Mouse (Mus musculus) liver, embryonic 16.5 days (tissue): ENCODE measurements at regions not wholly inside any gene's neighbourhood (a gene's known extent, or its start where the extent isn't known, plus 50 kb on each side); places are given as distances from the start of the nearest gene placed in this dataset.

ENCODE experiments used
- ATAC-seq: fragments of 200-750 bp; cut with Nextera tagmentation; 2 replicates; pipeline ENCODE4 v1.8.0; 2017; ENCODE audit warnings: low read depth, mild to moderate bottlenecking, moderate number of reproducible peaks, moderate library complexity
- H3K27ac ChIP-seq: fragments of 300-500 bp; sonication (generic); 2 replicates; pipeline ENCODE4 v1.5.1; 2014; ENCODE audit warnings: mild to moderate bottlenecking, low read length
- H3K27me3 ChIP-seq: fragments of 300-500 bp; sonication (generic); 2 replicates; pipeline ENCODE4 v1.6.1; 2014; ENCODE audit warnings: low read depth, low read length, mixed read lengths; ENCODE audit not compliant: control insufficient read depth, insufficient read depth
- H3K36me3 ChIP-seq: fragments of 300-500 bp; sonication (generic); 2 replicates; pipeline ENCODE4 v1.6.1; 2014; ENCODE audit warnings: mild to moderate bottlenecking; ENCODE audit not compliant: control insufficient read depth, insufficient read depth
- H3K4me1 ChIP-seq: fragments of 300-500 bp; sonication (generic); 2 replicates; pipeline ENCODE4 v1.6.1; 2014; ENCODE audit warnings: low read depth, low read length, mixed read lengths; ENCODE audit not compliant: control insufficient read depth
- H3K4me2 ChIP-seq: fragments of 300-500 bp; sonication (generic); 2 replicates; pipeline ENCODE4 v1.6.1; 2014; ENCODE audit warnings: low read depth, low read length, mixed read lengths
- H3K4me3 ChIP-seq: fragments of 300-500 bp; sonication (generic); 2 replicates; pipeline ENCODE4 v1.5.1; 2014; ENCODE audit warnings: low read depth, mild to moderate bottlenecking, low read length
- H3K9ac ChIP-seq: fragments of 300-500 bp; sonication (generic); 2 replicates; pipeline ENCODE4 v1.6.1; 2014; ENCODE audit warnings: low read depth, low read length
- H3K9me3 ChIP-seq: fragments of 300-500 bp; sonication (generic); replicated peaks from 2 replicates; pipeline ENCODE4 v1.6.1; 2016; ENCODE audit warnings: low read length; ENCODE audit not compliant: control insufficient read depth
- whole genome bisulfite sequencing: fragments of 180-500 bp; shearing (Covaris S2); extraction: QIAGEN DNeasy Blood & Tissue Kit; methylation state at CpG from one replicate; pipeline ENCODE4 v1.1.7; 2014; ENCODE audit not compliant: insufficient replicate concordance; 5-methylcytosine and 5-hydroxymethylcytosine counted together

DNA sequence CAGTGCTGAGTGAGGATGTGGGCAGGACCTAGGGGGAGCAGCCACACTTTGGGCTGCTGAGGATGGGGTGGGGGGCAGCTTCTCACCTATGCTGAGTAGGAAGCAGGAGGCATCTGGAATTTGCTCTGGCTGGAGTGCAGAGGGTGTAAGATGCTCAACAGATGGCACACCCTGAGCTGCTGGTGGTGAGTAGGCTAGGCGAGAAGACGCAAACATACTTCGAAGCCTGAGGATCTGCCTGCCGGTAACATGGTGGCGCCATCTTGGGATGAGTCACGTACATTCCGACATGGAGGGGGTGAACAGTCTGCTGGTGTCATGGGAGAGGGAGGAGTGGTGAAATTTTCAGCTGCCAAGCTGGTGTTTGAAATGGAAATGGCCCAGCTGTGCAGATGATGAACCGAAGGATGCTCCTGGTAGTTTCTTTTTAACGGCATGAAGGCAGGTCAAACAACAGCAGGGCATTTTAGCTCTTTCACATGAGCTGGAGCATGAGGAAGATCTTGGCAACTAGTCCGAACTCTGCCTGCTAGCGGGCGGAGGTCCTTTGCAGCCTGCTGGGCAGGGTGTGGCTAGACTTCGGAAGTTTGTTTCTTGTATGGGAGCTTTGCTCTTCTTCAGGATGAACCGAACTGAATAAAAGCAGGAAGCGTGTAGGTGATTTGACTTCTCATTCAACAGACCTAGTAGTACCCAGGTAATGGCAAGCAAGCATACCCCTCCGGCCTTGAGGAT lies 72.2 kb downstream of the Ackr3 start:
- Histone ChIP-seq H3K4me2 (peak overlapping the region; percentile 33; the same call in 1 of the 2 replicates), H3K27ac (peak overlapping the region; percentile 87; the same call in 1 of the 2 replicates), H3K9me3 (no peaks in the 10 kb centered on the region), H3K36me3 (no peaks in the 10 kb centered on the region), H3K9ac (0 out of 2 replicates have a peak overlapping the region, but pooled peaks have one; percentile 19), H3K4me3 (no peak overlapping the region; the same call in 1 of the 2 replicates), H3K27me3 (no peaks in the 10 kb centered on the region), H3K4me1 (peaks cover 27% of the 10 kb centered on the region)
- peak; percentile 25; the same call in 1 of the 2 replicates for ATAC-seq
- 82% methylated on average over 16 of the region's 16 CpGs for WGBS

DNA sequence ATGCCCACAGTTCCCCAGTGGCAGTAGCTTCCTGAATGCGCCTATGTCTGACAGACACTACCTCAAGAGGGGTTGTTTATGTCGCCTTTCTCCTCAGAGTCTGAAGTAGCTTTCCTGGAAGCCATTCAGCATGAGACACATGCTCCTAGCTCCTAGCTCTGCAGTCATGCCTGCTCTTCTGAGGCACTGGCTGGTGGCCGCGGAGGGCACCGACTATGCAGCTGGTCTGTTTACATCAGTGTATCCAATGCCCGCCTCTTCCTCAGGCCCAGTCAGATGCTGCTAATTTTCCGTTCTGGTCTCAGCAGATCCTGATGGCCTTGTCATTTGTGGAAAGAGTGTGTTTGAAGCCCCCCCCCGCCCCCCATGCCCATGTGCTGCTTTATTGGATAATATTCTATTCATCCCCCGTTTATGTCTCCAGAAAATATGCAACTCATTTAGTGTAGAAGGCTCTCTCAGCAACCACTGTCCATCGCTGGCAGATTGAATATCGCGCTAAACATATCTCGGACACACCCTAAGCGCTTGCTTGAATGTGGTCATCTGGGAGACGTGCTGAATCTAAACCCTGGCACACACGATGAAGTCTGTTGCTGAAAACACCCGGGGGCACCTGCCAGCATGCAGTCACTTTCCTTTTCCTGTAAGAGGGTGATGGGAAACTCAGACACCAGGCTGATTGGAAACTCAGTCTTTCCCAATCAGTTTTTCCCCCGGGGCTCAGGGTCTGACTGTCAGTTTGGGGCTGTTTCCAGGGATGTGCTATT lies 73.9 kb downstream of the Ackr3 start:
- Histone ChIP-seq H3K4me1 (peaks cover 26% of the 10 kb centered on the region), H3K9me3 (no peaks in the 10 kb centered on the region), H3K27ac (no peak overlapping the region), H3K36me3 (no peaks in the 10 kb centered on the region), H3K9ac (no peak overlapping the region), H3K4me3 (no peak overlapping the region), H3K4me2 (no peak overlapping the region), H3K27me3 (no peaks in the 10 kb centered on the region)
- no peak for ATAC-seq
- WGBS: 74% methylated on average over 18 of the region's 18 CpGs

DNA sequence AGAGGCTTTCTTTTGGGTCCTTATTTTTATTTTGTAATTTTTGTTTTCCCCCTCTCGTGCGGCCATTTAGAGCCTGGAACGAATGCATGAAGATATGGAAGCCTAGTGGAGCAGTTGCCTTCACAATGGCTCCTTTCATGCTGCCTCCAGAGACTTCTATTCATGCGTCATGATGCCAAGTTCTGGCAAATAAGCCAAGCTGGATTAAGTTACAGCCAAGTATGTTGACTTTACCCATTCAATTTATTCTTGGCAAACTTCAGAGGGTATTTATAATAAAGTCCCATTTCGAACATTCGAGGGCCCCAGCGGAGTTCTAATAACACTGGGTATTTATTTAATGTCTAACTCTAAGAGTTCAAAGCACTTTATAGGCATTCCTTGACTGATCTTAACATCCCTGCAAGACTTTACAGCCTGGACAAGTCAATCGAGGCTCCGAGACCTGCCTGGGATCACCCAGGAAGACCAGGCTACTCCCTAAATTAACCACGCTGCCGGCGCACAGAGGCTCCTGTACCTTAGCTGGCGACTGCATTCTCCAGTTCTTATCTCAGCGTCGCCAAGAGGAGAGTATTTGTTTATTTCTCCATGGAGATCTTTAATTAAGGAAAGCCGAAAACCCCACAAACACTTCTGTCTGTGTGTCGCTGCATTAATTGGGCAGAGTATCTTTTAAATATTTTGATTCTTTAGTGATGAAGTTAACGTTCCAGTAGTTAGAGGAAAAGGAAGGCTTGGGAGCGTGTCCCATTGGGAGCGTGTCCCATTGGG lies 75.5 kb downstream of the Ackr3 start:
- Histone ChIP-seq H3K9me3 (no peaks in the 10 kb centered on the region), H3K27me3 (no peaks in the 10 kb centered on the region), H3K4me3 (no peak overlapping the region), H3K36me3 (no peaks in the 10 kb centered on the region), H3K4me2 (no peak overlapping the region), H3K27ac (no peak overlapping the region), H3K4me1 (peaks cover 29% of the 10 kb centered on the region), H3K9ac (no peak overlapping the region)
- ATAC-seq: no peak
- 61% methylated on average over 20 of the region's 20 CpGs for WGBS

DNA sequence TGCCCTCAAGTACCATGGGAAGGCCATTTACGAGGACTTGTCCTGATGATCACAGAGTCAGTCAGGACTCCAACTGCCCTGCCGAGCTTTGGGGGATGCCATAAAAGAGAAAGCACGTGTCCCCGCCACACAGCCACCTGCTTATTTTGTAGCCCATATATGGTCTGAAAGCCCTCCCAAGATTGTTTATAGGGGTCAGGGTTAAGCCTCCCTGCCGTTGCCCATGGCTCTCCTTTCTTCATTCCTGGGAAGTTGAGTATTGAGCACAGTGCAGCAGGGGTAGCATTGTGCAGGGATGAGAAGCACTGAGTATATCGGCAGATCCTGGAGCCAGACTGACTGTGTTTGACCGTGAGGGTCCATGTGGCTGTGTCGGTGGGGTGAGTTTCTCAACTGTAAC lies 76.4 kb downstream of the Ackr3 start:
- H3K4me3 ChIP-seq: no peak overlapping the region
- no peak overlapping the region for H3K4me2 ChIP-seq
- H3K9me3 ChIP-seq: no peaks in the 10 kb centered on the region
- H3K9ac ChIP-seq: no peak overlapping the region
- ATAC-seq: no peak
- no peaks in the 10 kb centered on the region for H3K36me3 ChIP-seq
- no peak overlapping the region for H3K27ac ChIP-seq
- WGBS: 60% methylated on average over 8 of the region's 8 CpGs
- H3K4me1 ChIP-seq: peaks cover 32% of the 10 kb centered on the region
- H3K27me3 ChIP-seq: no peaks in the 10 kb centered on the region

DNA sequence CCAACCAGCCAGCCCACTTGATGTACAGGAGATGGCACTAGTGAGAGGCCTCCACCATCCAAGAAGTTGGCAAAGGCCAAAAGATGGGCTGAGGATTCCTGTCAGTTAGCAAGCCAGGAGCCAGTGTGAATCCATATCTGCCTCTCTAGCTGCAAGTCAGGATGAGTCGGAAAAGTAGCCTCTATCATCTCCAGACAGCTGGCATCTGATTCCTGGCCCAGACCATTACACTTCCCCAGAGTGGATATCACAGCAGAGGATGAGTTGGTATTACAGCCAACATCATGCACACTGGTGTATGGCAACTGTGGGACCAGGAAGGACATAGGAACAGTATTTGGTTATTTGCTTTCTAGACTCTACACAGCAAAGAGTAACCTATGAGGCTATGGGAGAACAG lies 77.5 kb downstream of the Ackr3 start:
- no peaks in the 10 kb centered on the region for H3K36me3 ChIP-seq
- peak overlapping the region; percentile 32; the same call in 1 of the 2 replicates for H3K27ac ChIP-seq
- WGBS: 44% methylated on average over 1 of the region's 1 CpGs
- H3K4me2 ChIP-seq: no peak overlapping the region
- no peaks in the 10 kb centered on the region for H3K9me3 ChIP-seq
- peak; percentile 81 for ATAC-seq
- no peak overlapping the region for H3K4me3 ChIP-seq
- H3K4me1 ChIP-seq: peaks cover 27% of the 10 kb centered on the region
- no peak overlapping the region for H3K9ac ChIP-seq
- H3K27me3 ChIP-seq: no peaks in the 10 kb centered on the region

DNA sequence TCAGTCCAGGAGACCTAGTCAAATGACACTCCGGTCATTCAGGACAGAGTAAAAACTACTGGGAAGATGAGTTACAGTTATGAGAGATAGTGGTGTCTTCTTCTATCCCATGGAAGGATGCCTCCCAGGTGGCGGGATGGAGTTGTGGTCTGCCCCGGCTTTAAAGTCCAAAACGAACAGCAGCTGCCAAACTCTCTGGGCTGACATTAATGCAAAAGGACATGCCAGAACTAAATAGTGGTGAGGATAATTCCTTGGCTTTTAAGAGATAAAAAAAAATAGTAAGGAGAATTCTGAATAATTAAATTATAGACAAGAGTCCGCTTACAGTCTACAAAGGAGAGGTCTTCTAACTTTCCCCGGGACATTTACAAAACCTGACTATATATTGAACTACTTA lies 78.2 kb downstream of the Ackr3 start:
- Histone ChIP-seq H3K4me2 (no peak overlapping the region), H3K27me3 (no peaks in the 10 kb centered on the region), H3K4me1 (peaks cover 25% of the 10 kb centered on the region), H3K27ac (no peak overlapping the region), H3K4me3 (no peak overlapping the region), H3K36me3 (no peaks in the 10 kb centered on the region), H3K9me3 (no peaks in the 10 kb centered on the region), H3K9ac (no peak overlapping the region)
- no peak for ATAC-seq
- WGBS: 79% methylated on average over 6 of the region's 6 CpGs

DNA sequence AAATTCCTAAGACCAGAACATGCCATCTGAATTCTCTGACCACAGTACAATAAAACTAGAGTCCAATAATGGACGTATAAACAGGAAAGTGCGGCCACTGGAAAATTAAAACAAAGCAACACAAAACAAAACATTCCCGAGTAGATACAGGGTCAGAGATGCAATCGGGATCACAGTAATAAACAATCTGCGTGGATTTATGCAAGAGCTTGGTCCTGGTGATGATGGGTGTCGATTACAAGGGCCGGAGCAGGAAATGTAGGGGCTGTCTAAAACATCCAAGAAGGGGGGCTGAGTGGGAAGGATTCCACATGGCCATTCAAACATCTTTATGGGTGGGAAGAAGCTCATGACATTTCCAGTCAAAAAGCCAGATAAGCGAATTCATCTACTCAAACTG lies 78.6 kb downstream of the Ackr3 start:
- 75% methylated on average over 8 of the region's 8 CpGs for WGBS
- H3K27ac ChIP-seq: no peak overlapping the region

DNA sequence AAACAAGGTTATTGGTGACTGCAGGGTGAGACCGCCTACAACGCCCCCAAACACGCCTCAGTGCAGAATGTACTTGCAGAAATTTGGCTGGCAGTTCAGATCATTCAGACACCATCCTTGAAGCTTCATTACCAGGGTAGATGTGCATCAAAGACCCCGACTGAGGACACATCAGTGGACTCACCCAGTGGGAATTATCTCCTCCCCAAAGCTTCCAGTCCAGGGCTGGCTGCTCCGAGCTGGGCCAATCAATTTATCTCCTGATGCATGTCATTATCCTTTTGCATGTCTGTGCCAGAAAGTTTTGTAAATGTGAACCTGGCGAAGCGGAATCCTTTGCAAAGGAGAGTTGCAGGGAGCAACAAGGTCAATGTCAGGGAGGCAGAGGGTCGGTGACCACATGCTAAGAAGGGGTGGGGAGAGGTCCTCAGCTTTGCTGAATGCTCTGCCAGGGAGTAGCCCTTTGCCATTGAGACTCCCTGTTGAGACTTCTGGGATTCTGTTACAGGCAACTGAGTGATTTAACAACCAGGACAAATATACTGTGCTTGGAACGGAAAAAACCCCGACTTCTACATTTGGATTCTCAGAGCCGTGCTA lies 79.5 kb downstream of the Ackr3 start:
- Histone ChIP-seq H3K4me2 (no peak overlapping the region), H3K4me3 (no peak overlapping the region), H3K27me3 (no peaks in the 10 kb centered on the region), H3K4me1 (peaks cover 35% of the 10 kb centered on the region), H3K9me3 (no peaks in the 10 kb centered on the region), H3K36me3 (no peaks in the 10 kb centered on the region), H3K27ac (peak overlapping the region; percentile 7), H3K9ac (no peak overlapping the region)
- no peak for ATAC-seq
- 57% methylated on average over 11 of the region's 11 CpGs for WGBS

More for the DNA sequence above, 78.6 kb downstream of the Ackr3 start:
- Histone ChIP-seq H3K9me3 (no peaks in the 10 kb centered on the region), H3K36me3 (no peaks in the 10 kb centered on the region), H3K4me1 (peaks cover 26% of the 10 kb centered on the region), H3K9ac (no peak overlapping the region), H3K4me2 (no peak overlapping the region), H3K27me3 (no peaks in the 10 kb centered on the region), H3K4me3 (no peak overlapping the region)
- ATAC-seq: no peak
